Mouse (Mus musculus) ovary, postnatal 14 days (tissue): ENCODE data around the gene Slpi.

Experiments
- DNase-seq: peaks from one replicate; pipeline ENCODE4 v3.0.0; 2022; ENCODE audit warnings: low spot score

The Slpi gene

GRCm38 (mm10) chr2:164389020-164389419, at the start of gene Slpi:
Gene Slpi, minus strand, starts transcription at chr2:164389095.
- no peak for DNase-seq

- DNase-seq, result no peak
These were observed 49.4 kb upstream of the Slpi start for GRCm38 (mm10) chr2:164438257-164438656.

- no peak for DNase-seq
These were observed 48.8 kb upstream of the Slpi start for GRCm38 (mm10) chr2:164437710-164438109.

- no peak for DNase-seq
These were observed 48.1 kb upstream of the Slpi start for GRCm38 (mm10) chr2:164436961-164437360.

GRCm38 (mm10) chr2:164436215-164436913, 47.5 kb upstream of the Slpi start:
- DNase-seq, result no peak

- no peak for DNase-seq
These were observed 46.6 kb upstream of the Slpi start for GRCm38 (mm10) chr2:164435216-164436090.

- no peak for DNase-seq
These were observed 45.8 kb upstream of the Slpi start for GRCm38 (mm10) chr2:164434681-164435080.

GRCm38 (mm10) chr2:164433278-164433895, 44.5 kb upstream of the Slpi start:
- DNase-seq, result no peak

GRCm38 (mm10) chr2:164432541-164433191, 43.8 kb upstream of the Slpi start:
- DNase-seq, result no peak

GRCm38 (mm10) chr2:164431676-164432465, 43.0 kb upstream of the Slpi start:
- DNase-seq, result no peak

GRCm38 (mm10) chr2:164430697-164431096, 41.8 kb upstream of the Slpi start:
- DNase-seq, result no peak

- DNase-seq, result no peak
These were observed 41.2 kb upstream of the Slpi start for GRCm38 (mm10) chr2:164429881-164430615.

GRCm38 (mm10) chr2:164428451-164428850, 39.6 kb upstream of the Slpi start:
- DNase-seq, result no peak

- DNase-seq, result no peak
These were observed 38.1 kb upstream of the Slpi start for GRCm38 (mm10) chr2:164426952-164427351.

- DNase-seq, result no peak
These were observed 37.2 kb upstream of the Slpi start for GRCm38 (mm10) chr2:164426121-164426520.

GRCm38 (mm10) chr2:164425401-164425800, 36.5 kb upstream of the Slpi start:
- no peak for DNase-seq

- DNase-seq, result no peak
These were observed 35.5 kb upstream of the Slpi start for GRCm38 (mm10) chr2:164424406-164424805.

GRCm38 (mm10) chr2:164423464-164423863, 34.6 kb upstream of the Slpi start:
- DNase-seq, result no peak

GRCm38 (mm10) chr2:164422675-164423393, 33.9 kb upstream of the Slpi start:
- no peak for DNase-seq

- DNase-seq, result no peak
These were observed 33.1 kb upstream of the Slpi start for GRCm38 (mm10) chr2:164421979-164422378.
